Mouse (Mus musculus) liver, embryonic 14.5 days (tissue): Measurements from ENCODE around the gene Rreb1. TPM values are rescaled to one million over a fixed set of nuclear protein-coding genes. Genes with fewer than 3 reads are reported as not detected.
A peak's percentile ranks its signal among the peaks of the same experiment; 100 is the strongest.

Source experiments
- ATAC-seq: fragments of 200-750 bp; cut with Nextera tagmentation; 2 replicates; pipeline ENCODE4 v1.8.0; 2017; ENCODE audit warnings: moderate number of reproducible peaks, mild to moderate bottlenecking, moderate library complexity; ENCODE audit not compliant: insufficient read depth
- DNase-seq, 3 experiments: peaks; one replicate each; pipeline ENCODE4 v3.0.0-alpha.2; 2012 to 2013; ENCODE audit warnings: low read depth in 3 of 3, low spot score in 3 of 3
- H3K27ac ChIP-seq: fragments of 300-500 bp; sonication (generic); 2 replicates; pipeline ENCODE4 v1.5.1; 2014; ENCODE audit warnings: moderate library complexity, mild to moderate bottlenecking, control low read depth, inconsistent platforms
- H3K27me3 ChIP-seq: fragments of 300-500 bp; sonication (generic); 2 replicates; pipeline ENCODE4 v1.6.1; 2014; ENCODE audit warnings: mild to moderate bottlenecking, low read length, moderate library complexity; ENCODE audit not compliant: control insufficient read depth, insufficient read depth
- H3K36me3 ChIP-seq: fragments of 300-500 bp; sonication (generic); replicated peaks from 2 replicates; pipeline ENCODE4 v1.6.1; 2014; ENCODE audit warnings: low read depth; ENCODE audit not compliant: control insufficient read depth, insufficient read depth
- H3K4me1 ChIP-seq, 2 experiments: fragments of 200-500 bp in 1 of 2; fragments of 300-500 bp in 1 of 2; sonication (generic) in 1 of 2; replicated peaks; 2 replicates each; pipeline ENCODE4 v1.6.1; 2012 to 2014; ENCODE audit warnings: antibody characterized with exemption in 1 of 2, inconsistent platforms in 1 of 2, low read length in 1 of 2; ENCODE audit not compliant: control insufficient read depth in 2 of 2, insufficient read depth in 2 of 2
- H3K4me2 ChIP-seq: fragments of 300-500 bp; sonication (generic); 2 replicates; pipeline ENCODE4 v1.6.1; 2014; ENCODE audit warnings: low read depth, mild to moderate bottlenecking, control low read depth, moderate library complexity
- H3K4me3 ChIP-seq, 2 experiments: fragments of 200-500 bp in 1 of 2; fragments of 300-500 bp in 1 of 2; sonication (generic) in 1 of 2; 2 replicates each; pipeline ENCODE4 v1.5.1; 2012 to 2014; ENCODE audit warnings: low read depth in 2 of 2, low read length in 2 of 2, mild to moderate bottlenecking in 2 of 2, control low read depth in 1 of 2, inconsistent platforms in 1 of 2, moderate library complexity in 1 of 2; ENCODE audit not compliant: insufficient read depth in 1 of 2
- H3K9ac ChIP-seq: fragments of 300-500 bp; sonication (generic); replicated peaks from 2 replicates; pipeline ENCODE4 v1.6.1; 2014; ENCODE audit warnings: mild to moderate bottlenecking, control low read depth, moderate library complexity
- H3K9me3 ChIP-seq: fragments of 300-500 bp; sonication (generic); 2 replicates; pipeline ENCODE4 v1.6.1; 2016; ENCODE audit warnings: low read length, mixed read lengths; ENCODE audit not compliant: control insufficient read depth
- CTCF ChIP-seq: IDR thresholded peaks from 2 replicates; pipeline ENCODE4 v1.5.1; 2016; ENCODE audit warnings: antibody characterized with exemption, low read depth, control low read depth
- EP300 ChIP-seq: IDR thresholded peaks from 2 replicates; pipeline ENCODE4 v1.6.1; 2016; ENCODE audit warnings: antibody characterized with exemption, low read depth
- WGBS: fragments of 180-500 bp; shearing (Covaris S2); extraction: QIAGEN DNeasy Blood & Tissue Kit; methylation state at CpG from one replicate; pipeline ENCODE4 v1.1.7; 2014; ENCODE audit not compliant: insufficient replicate concordance; 5-methylcytosine and 5-hydroxymethylcytosine counted together
- polyA plus RNA-seq, 2 experiments: library from polyadenylated mRNA; depleted of rRNA in 1 of 2; stranded (reverse) in 1 of 2; unstranded in 1 of 2; fragments of >200 nt; fragmentation: Nextera tagmentation in 1 of 2; extraction: Ambion mirVana in 1 of 2; gene quantifications; 2 replicates each; pipeline versions ENCODE4 v1.2.1 to v1.2.3; 2012 to 2014

Rreb1 gene
- polyA plus RNA-seq, 2 experiments, result 5.4 TPM

- H3K4me3 ChIP-seq, result peak overlapping the region; percentile 55 to 69
- DNase-seq (no peak), ATAC-seq (no peak)
- peaks cover 63 to 70% of the 10 kb centered on the region in 2 experiments for H3K4me1 ChIP-seq
- 33% methylated on average over 9 of the region's 9 CpGs for WGBS
- H3K27me3 ChIP-seq, result no peaks in the 10 kb centered on the region
- TF ChIP-seq EP300, result no peak
- no peak for TF ChIP-seq CTCF
- H3K4me2 ChIP-seq, result peak overlapping the region; percentile 97
- no peaks in the 10 kb centered on the region for H3K9me3 ChIP-seq
- H3K9ac ChIP-seq, result peak overlapping the region; percentile 94
- H3K36me3 ChIP-seq, result no peaks in the 10 kb centered on the region; the same call in 1 of the 2 replicates
- H3K27ac ChIP-seq, result peak overlapping the region; percentile 91
These were observed 80.3 kb downstream of the Rreb1 start for GRCm38 (mm10) chr13:37858508-37858907.

DNA sequence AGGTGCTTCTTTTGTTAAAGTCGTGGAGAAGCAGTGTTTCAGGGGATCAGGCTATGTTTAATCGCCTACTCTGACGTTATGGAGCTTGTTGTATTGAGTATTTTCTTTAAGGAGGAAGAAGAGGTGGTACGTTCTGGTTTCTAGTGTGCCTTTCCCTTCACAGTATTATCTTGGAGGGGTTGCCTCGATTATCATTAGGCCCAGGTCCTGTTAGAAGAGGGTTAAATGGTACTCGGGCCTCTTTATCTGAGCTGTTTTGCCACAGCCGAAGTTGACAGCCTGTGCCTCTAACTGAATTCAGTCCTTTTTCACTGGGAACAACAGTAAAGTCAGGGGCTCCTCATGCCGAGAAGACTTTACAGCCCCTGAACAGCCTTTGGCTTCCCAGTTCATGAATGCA is 81.6 kb downstream of the Rreb1 start:
- peak overlapping the region; percentile 28 to 49 for H3K4me3 ChIP-seq
- H3K4me1 ChIP-seq, result peaks cover 64 to 70% of the 10 kb centered on the region in 2 experiments
- ATAC-seq, result peak; percentile 66

DNA sequence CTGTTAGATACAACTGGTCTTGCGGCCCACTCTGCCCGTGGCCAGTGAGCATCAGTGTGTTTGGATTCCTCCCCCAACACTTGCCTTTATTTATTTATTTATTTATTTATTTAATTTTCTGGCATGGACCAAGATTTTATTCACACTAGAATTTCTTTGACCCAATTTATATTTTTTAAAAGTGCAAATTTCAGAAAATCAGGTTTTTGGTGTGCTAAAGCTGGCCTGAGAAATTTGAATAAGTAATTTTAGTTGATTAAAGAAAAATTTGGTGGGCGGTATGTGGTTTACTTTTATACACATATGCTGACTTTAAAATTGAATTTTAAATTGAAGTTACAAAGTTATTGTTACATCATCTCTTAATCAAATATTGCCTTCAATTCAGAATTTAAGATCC is 82.0 kb downstream of the Rreb1 start:
- no peak for DNase-seq
- 28% methylated on average over 3 of the region's 3 CpGs for WGBS
- H3K4me3 ChIP-seq, result peak overlapping the region; percentile 28 to 49
- no peak for ATAC-seq
- H3K9me3 ChIP-seq, result no peaks in the 10 kb centered on the region
- H3K27me3 ChIP-seq, result no peaks in the 10 kb centered on the region
- H3K27ac ChIP-seq, result peak overlapping the region; percentile 91
- peak overlapping the region; percentile 94 for H3K9ac ChIP-seq
- H3K4me1 ChIP-seq, result peaks cover 62 to 69% of the 10 kb centered on the region in 2 experiments
- peaks cover 2% of the 10 kb centered on the region; the same call in 1 of the 2 replicates for H3K36me3 ChIP-seq
- TF ChIP-seq EP300, result no peak
- no peak for TF ChIP-seq CTCF
- peak overlapping the region; percentile 97 for H3K4me2 ChIP-seq

More for the DNA sequence above, 81.6 kb downstream of the Rreb1 start:
- TF ChIP-seq CTCF (no peak), EP300 (peak; percentile 87)
- Histone ChIP-seq H3K36me3 (peaks cover 2% of the 10 kb centered on the region; the same call in 1 of the 2 replicates), H3K9ac (peak overlapping the region; percentile 94), H3K27me3 (no peaks in the 10 kb centered on the region), H3K9me3 (no peaks in the 10 kb centered on the region), H3K27ac (peak overlapping the region; percentile 91), H3K4me2 (peak overlapping the region; percentile 97)
- peak in 2 of 3 experiments; percentile 61 to 67 for DNase-seq
- 9% methylated on average over 8 of the region's 8 CpGs for WGBS

- WGBS, result 44% methylated on average over 3 of the region's 3 CpGs
- no peak for ATAC-seq
- DNase-seq, result no peak
- peak overlapping the region; percentile 54 for H3K4me2 ChIP-seq
- H3K27me3 ChIP-seq, result no peaks in the 10 kb centered on the region
- peak overlapping the region; percentile 46 for H3K9ac ChIP-seq
- H3K27ac ChIP-seq, result peak overlapping the region; percentile 85
- peaks cover 2% of the 10 kb centered on the region; the same call in 1 of the 2 replicates for H3K36me3 ChIP-seq
- no peaks in the 10 kb centered on the region for H3K9me3 ChIP-seq
- H3K4me3 ChIP-seq, result no peak overlapping the region; a peak in 1 of 4 replicates
- no peak for TF ChIP-seq CTCF
- no peak for TF ChIP-seq EP300
- peaks cover 65 to 71% of the 10 kb centered on the region in 2 experiments for H3K4me1 ChIP-seq
These were observed 82.6 kb downstream of the Rreb1 start for GRCm38 (mm10) chr13:37860789-37861188.

DNA sequence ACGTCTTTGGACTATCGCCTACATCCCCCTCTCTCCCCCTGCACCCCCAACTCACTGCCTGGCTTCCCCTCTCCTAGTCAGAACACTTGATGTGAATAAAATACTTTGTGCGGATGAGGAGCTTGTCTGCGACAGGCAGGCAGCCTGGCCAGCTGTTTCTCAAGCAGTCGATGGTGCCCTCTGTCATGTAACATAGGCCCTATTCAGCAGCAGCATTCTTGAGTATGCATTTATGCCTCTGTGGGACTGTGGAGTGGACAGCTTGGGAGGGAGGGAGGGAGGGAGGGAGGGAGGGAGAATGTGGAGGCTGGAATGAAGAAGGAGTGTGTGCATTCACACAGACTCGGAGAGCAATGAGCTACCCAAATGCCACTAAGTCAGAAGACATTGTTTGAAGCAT is 84.3 kb downstream of the Rreb1 start:
- Histone ChIP-seq H3K4me1 (peaks cover 77 to 80% of the 10 kb centered on the region in 2 experiments), H3K4me2 (peak overlapping the region; percentile 61), H3K27me3 (no peaks in the 10 kb centered on the region), H3K36me3 (peaks cover 2% of the 10 kb centered on the region; the same call in 1 of the 2 replicates), H3K4me3 (no peak overlapping the region), H3K9me3 (no peaks in the 10 kb centered on the region), H3K27ac (peak overlapping the region; percentile 85), H3K9ac (peak overlapping the region; percentile 35; the same call in 1 of the 2 replicates)
- no peak for ATAC-seq
- TF ChIP-seq EP300 (no peak), CTCF (no peak)
- DNase-seq, result no peak
- 37% methylated on average over 6 of the region's 6 CpGs for WGBS
